Mouse (Mus musculus) thymus, postnatal 0 days (tissue): Measurements from ENCODE around the gene Srebf2. TPM values are rescaled to one million over a fixed set of nuclear protein-coding genes. Genes with fewer than 3 reads are reported as not detected.

Source experiments
- DNase-seq: peaks from one replicate; pipeline ENCODE4 v3.0.0-alpha.2; 2015; ENCODE audit warnings: low spot score
- polyA plus RNA-seq: library from polyadenylated mRNA; unstranded; fragments of >200 nt; fragmentation: Nextera tagmentation; extraction: Ambion mirVana; gene quantifications from 2 replicates; pipeline ENCODE4 v1.2.1, GENCODE M21; 2015

Gene Srebf2
- polyA plus RNA-seq, 1 experiment from 2014 or later = 161 TPM

- no peak for DNase-seq
These were observed 30.8 kb downstream of the Srebf2 start for GRCm38 (mm10) chr15:82177743-82178290.

GRCm38 (mm10) chr15:82181131-82181530, 34.1 kb downstream of the Srebf2 start:
- DNase-seq = no peak

GRCm38 (mm10) chr15:82182311-82182710, 35.3 kb downstream of the Srebf2 start:
- DNase-seq = no peak

- DNase-seq = no peak
These were observed 36.6 kb downstream of the Srebf2 start for GRCm38 (mm10) chr15:82183596-82183995.

- no peak for DNase-seq
These were observed 37.2 kb downstream of the Srebf2 start for GRCm38 (mm10) chr15:82184183-82184582.

GRCm38 (mm10) chr15:82184656-82185055, 37.7 kb downstream of the Srebf2 start:
- DNase-seq = no peak

- DNase-seq = no peak
These were observed 38.2 kb downstream of the Srebf2 start for GRCm38 (mm10) chr15:82185062-82185783.

- DNase-seq = no peak
These were observed 39.1 kb downstream of the Srebf2 start for GRCm38 (mm10) chr15:82186131-82186530.

GRCm38 (mm10) chr15:82186931-82187330, 40.0 kb downstream of the Srebf2 start:
- DNase-seq = no peak

- no peak for DNase-seq
These were observed 40.4 kb downstream of the Srebf2 start for GRCm38 (mm10) chr15:82187401-82187800.

GRCm38 (mm10) chr15:82187924-82188323, 40.9 kb downstream of the Srebf2 start:
- no peak for DNase-seq

- DNase-seq = peak; percentile 64
These were observed 41.7 kb downstream of the Srebf2 start for GRCm38 (mm10) chr15:82188481-82189240.

- no peak for DNase-seq
These were observed 45.6 kb downstream of the Srebf2 start for GRCm38 (mm10) chr15:82192617-82193016.

GRCm38 (mm10) chr15:82196300-82196699, 49.3 kb downstream of the Srebf2 start:
- no peak for DNase-seq

GRCm38 (mm10) chr15:82197246-82197750, 50.3 kb downstream of the Srebf2 start:
- no peak for DNase-seq

- no peak for DNase-seq
These were observed 51.0 kb downstream of the Srebf2 start for GRCm38 (mm10) chr15:82197937-82198336.

GRCm38 (mm10) chr15:82198342-82198741, 51.4 kb downstream of the Srebf2 start:
- no peak for DNase-seq

- no peak for DNase-seq
These were observed 52.6 kb downstream of the Srebf2 start for GRCm38 (mm10) chr15:82199546-82199945.

- no peak for DNase-seq
These were observed 55.1 kb downstream of the Srebf2 start for GRCm38 (mm10) chr15:82202086-82202485.

- DNase-seq = no peak
These were observed 56.1 kb downstream of the Srebf2 start for GRCm38 (mm10) chr15:82203090-82203489.

- no peak for DNase-seq
These were observed 56.8 kb downstream of the Srebf2 start for GRCm38 (mm10) chr15:82203611-82204351.
